Mouse (Mus musculus): Measurements from ENCODE around the gene Unc93a2. TPM values are rescaled to one million over a fixed set of nuclear protein-coding genes. Genes with fewer than 3 reads are reported as not detected.
"Not testable (repeated sequence)": the region's sequence is repeated elsewhere in the genome, so short reads cannot be mapped to it uniquely, and the experiment has no call there.

Gene Unc93a2
- polyA plus RNA-seq, 1 experiment from 2014 or later, result 0.08 TPM

- H3K9me3 ChIP-seq; H3K27me3 ChIP-seq (replicated peaks); H3K36me3 ChIP-seq (replicated peaks); H3K4me2 ChIP-seq; ATAC-seq (replicated peaks); H3K27ac ChIP-seq; H3K4me3 ChIP-seq; H3K9ac ChIP-seq; H3K4me1 ChIP-seq: not testable (repeated sequence)
- WGBS, result 100% methylated on average over 1 of the region's 3 CpGs
Measured at GRCm38 (mm10) chr17:7365615-7366014, 19.6 kb downstream of the Unc93a2 start.

- WGBS, result 87% methylated on average over 9 of the region's 9 CpGs
- not testable (repeated sequence) for H3K27me3 ChIP-seq (replicated peaks); H3K4me3 ChIP-seq; ATAC-seq (replicated peaks); H3K4me1 ChIP-seq; H3K9me3 ChIP-seq; H3K4me2 ChIP-seq; H3K9ac ChIP-seq; H3K36me3 ChIP-seq (replicated peaks); H3K27ac ChIP-seq
Measured at GRCm38 (mm10) chr17:7360749-7361465, 24.4 kb downstream of the Unc93a2 start.

GRCm38 (mm10) chr17:7359806-7360205 is 25.5 kb downstream of the Unc93a2 start:
- 69% methylated on average over 4 of the region's 4 CpGs for WGBS
- not testable (repeated sequence) for H3K4me3 ChIP-seq; H3K9ac ChIP-seq; H3K4me2 ChIP-seq; H3K27me3 ChIP-seq (replicated peaks); H3K27ac ChIP-seq; ATAC-seq (replicated peaks); H3K4me1 ChIP-seq; H3K9me3 ChIP-seq; H3K36me3 ChIP-seq (replicated peaks)

- H3K27me3 ChIP-seq (replicated peaks); H3K4me3 ChIP-seq; H3K4me2 ChIP-seq; ATAC-seq (replicated peaks); H3K9ac ChIP-seq; H3K9me3 ChIP-seq; H3K27ac ChIP-seq; H3K36me3 ChIP-seq (replicated peaks); H3K4me1 ChIP-seq: not testable (repeated sequence)
- 77% methylated on average over 1 of the region's 1 CpGs for WGBS
Measured at GRCm38 (mm10) chr17:7352596-7352995, 32.7 kb downstream of the Unc93a2 start, which contains the start of gene Ttll2. Ttll2 (minus strand) TSS chr17:7352696.

- not testable (repeated sequence) for ATAC-seq (replicated peaks)
- 64% methylated on average over 2 of the region's 3 CpGs for WGBS
Measured at GRCm38 (mm10) chr17:7348765-7349164, 36.5 kb downstream of the Unc93a2 start.

GRCm38 (mm10) chr17:7337381-7337780 is 47.9 kb downstream of the Unc93a2 start:
- H3K36me3 ChIP-seq (replicated peaks); H3K9me3 ChIP-seq; H3K4me2 ChIP-seq; H3K4me1 ChIP-seq; H3K27ac ChIP-seq; ATAC-seq (replicated peaks); H3K4me3 ChIP-seq; H3K9ac ChIP-seq; H3K27me3 ChIP-seq (replicated peaks): not testable (repeated sequence)
- 70% methylated on average over 7 of the region's 9 CpGs for WGBS

More at GRCm38 (mm10) chr17:7348765-7349164, 36.5 kb downstream of the Unc93a2 start:
- not testable (repeated sequence) for H3K36me3 ChIP-seq (replicated peaks); H3K4me3 ChIP-seq; H3K27ac ChIP-seq; H3K4me1 ChIP-seq; H3K4me2 ChIP-seq; H3K9me3 ChIP-seq; H3K27me3 ChIP-seq (replicated peaks); H3K9ac ChIP-seq

- not testable (repeated sequence) for ATAC-seq (replicated peaks); H3K9ac ChIP-seq; H3K4me2 ChIP-seq; H3K27ac ChIP-seq; H3K4me1 ChIP-seq; H3K9me3 ChIP-seq; H3K4me3 ChIP-seq; H3K36me3 ChIP-seq (replicated peaks); H3K27me3 ChIP-seq (replicated peaks)
- WGBS, result 83% methylated on average over 3 of the region's 5 CpGs
Measured at GRCm38 (mm10) chr17:7332745-7333144, 52.5 kb downstream of the Unc93a2 start.

- H3K4me3 ChIP-seq; ATAC-seq (replicated peaks); H3K9ac ChIP-seq; H3K4me1 ChIP-seq; H3K27me3 ChIP-seq (replicated peaks); H3K9me3 ChIP-seq; H3K36me3 ChIP-seq (replicated peaks); H3K27ac ChIP-seq; H3K4me2 ChIP-seq: not testable (repeated sequence)
- WGBS, result 86% methylated on average over 7 of the region's 8 CpGs
Measured at GRCm38 (mm10) chr17:7326415-7326814, 58.8 kb downstream of the Unc93a2 start.

GRCm38 (mm10) chr17:7324346-7324745 is 60.9 kb downstream of the Unc93a2 start, which contains the start of gene Tcp10a:
Tcp10a (plus strand) TSS chr17:7324646.
- not testable (repeated sequence) for H3K27me3 ChIP-seq (replicated peaks); ATAC-seq (replicated peaks); H3K4me1 ChIP-seq; H3K36me3 ChIP-seq (replicated peaks); H3K4me2 ChIP-seq; H3K4me3 ChIP-seq; H3K9ac ChIP-seq; H3K27ac ChIP-seq; H3K9me3 ChIP-seq
- WGBS, result 94% methylated on average over 5 of the region's 5 CpGs

GRCm38 (mm10) chr17:7319789-7320188 is 65.5 kb downstream of the Unc93a2 start:
- not testable (repeated sequence) for H3K9ac ChIP-seq; H3K27me3 ChIP-seq (replicated peaks); H3K9me3 ChIP-seq; H3K4me3 ChIP-seq; H3K27ac ChIP-seq; H3K36me3 ChIP-seq (replicated peaks); H3K4me2 ChIP-seq; ATAC-seq (replicated peaks); H3K4me1 ChIP-seq
- 93% methylated on average over 6 of the region's 6 CpGs for WGBS

GRCm38 (mm10) chr17:7315693-7316382 is 69.4 kb downstream of the Unc93a2 start:
- H3K9ac ChIP-seq; H3K27ac ChIP-seq; ATAC-seq (replicated peaks); H3K27me3 ChIP-seq (replicated peaks); H3K36me3 ChIP-seq (replicated peaks); H3K4me2 ChIP-seq; H3K4me3 ChIP-seq; H3K9me3 ChIP-seq; H3K4me1 ChIP-seq: not testable (repeated sequence)
- WGBS, result 79% methylated on average over 7 of the region's 8 CpGs
